Mouse (Mus musculus) erythroblast, embryonic 14.5 days (primary cell): Measurements from ENCODE around the gene Tectb. TPM values are rescaled to one million over a fixed set of nuclear protein-coding genes. Genes with fewer than 3 reads are reported as not detected.
A peak's percentile ranks its signal among the peaks of the same experiment; 100 is the strongest.

Source experiments
- H3K27me3 ChIP-seq: 2 replicates; pipeline ENCODE4 v1.6.1; 2012; ENCODE audit warnings: inconsistent platforms; ENCODE audit not compliant: control insufficient read depth
- H3K36me3 ChIP-seq: 2 replicates; pipeline ENCODE4 v1.6.1; 2012; ENCODE audit warnings: mild to moderate bottlenecking, inconsistent platforms; ENCODE audit not compliant: control insufficient read depth
- H3K4me1 ChIP-seq: 2 replicates; pipeline ENCODE4 v1.6.1; 2012; ENCODE audit warnings: inconsistent platforms; ENCODE audit not compliant: control insufficient read depth
- H3K4me3 ChIP-seq: replicated peaks from 2 replicates; pipeline ENCODE3; 2012; ENCODE audit warnings: moderate library complexity, mild to moderate bottlenecking, inconsistent platforms
- H3K9me3 ChIP-seq: 2 replicates; pipeline ENCODE4 v1.6.1; 2012; ENCODE audit warnings: low read length, inconsistent platforms, mixed read lengths; ENCODE audit not compliant: control insufficient read depth
- GATA1 ChIP-seq: IDR thresholded peaks from 2 replicates; pipeline ENCODE4 v1.6.1; 2012; ENCODE audit warnings: low read length, inconsistent platforms, mixed read lengths
- TAL1 ChIP-seq: IDR thresholded peaks from 3 replicates; pipeline ENCODE4 v1.6.1; 2012; ENCODE audit warnings: low read length, inconsistent platforms, mixed read lengths
- polyA plus RNA-seq: library from polyadenylated mRNA; stranded (reverse); fragments of >175 nt; gene quantifications from 2 replicates; pipeline ENCODE4 v1.2.3, GENCODE M21; 2012

Tectb gene
- polyA plus RNA-seq, 1 experiment = not detected

DNA sequence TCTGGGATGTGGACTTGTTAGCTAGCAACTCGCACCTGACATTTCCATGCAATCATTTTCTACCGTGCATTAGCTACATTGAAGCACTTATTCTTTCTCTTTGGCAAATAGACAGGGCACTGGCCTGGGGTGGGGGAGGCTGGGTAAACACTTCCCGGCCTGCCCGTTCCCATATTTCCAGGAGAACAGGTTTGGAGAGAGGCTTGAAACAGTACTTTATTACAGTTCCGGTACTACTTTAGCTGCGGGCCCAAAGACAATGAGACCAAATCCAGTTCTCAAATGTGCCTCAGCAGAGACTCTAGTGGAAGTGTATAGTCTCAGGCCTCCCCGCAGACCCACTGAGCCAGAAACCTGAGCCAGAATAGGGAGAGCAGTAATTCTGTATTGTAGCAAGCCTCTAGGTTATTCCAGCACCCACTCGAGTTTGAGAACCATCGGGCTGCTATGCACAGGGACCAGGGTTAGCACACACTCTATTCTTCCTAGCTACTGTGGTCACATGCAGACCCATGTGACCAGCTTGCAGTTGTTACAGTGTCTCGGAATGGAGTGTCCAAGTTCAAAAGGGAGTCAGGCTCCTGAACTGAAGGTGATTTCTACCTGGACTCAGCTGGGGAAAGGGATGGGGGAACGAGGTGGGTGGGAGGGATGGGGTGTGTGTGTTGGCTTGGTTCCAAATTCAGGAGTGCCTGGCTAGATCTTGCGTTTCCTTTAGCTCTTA lies 33.2 kb downstream of the Tectb start:
- peaks cover 26% of the 10 kb centered on the region for H3K4me1 ChIP-seq
- H3K36me3 ChIP-seq = no peaks in the 10 kb centered on the region
- no peaks in the 10 kb centered on the region for H3K27me3 ChIP-seq
- no peaks in the 10 kb centered on the region for H3K9me3 ChIP-seq
- TF ChIP-seq TAL1 = no peak
- TF ChIP-seq GATA1 = no peak
- H3K4me3 ChIP-seq = no peak overlapping the region

GRCm38 (mm10) chr19:55216876-55217275 lies 36.3 kb downstream of the Tectb start:
- Histone ChIP-seq H3K9me3 (no peaks in the 10 kb centered on the region), H3K4me1 (peaks cover 47% of the 10 kb centered on the region), H3K4me3 (no peak overlapping the region), H3K27me3 (no peaks in the 10 kb centered on the region), H3K36me3 (no peaks in the 10 kb centered on the region)
- TF ChIP-seq GATA1 = no peak
- no peak for TF ChIP-seq TAL1

GRCm38 (mm10) chr19:55217365-55217764 lies 36.8 kb downstream of the Tectb start:
- TF ChIP-seq GATA1 = no peak
- no peak for TF ChIP-seq TAL1
- peaks cover 47% of the 10 kb centered on the region for H3K4me1 ChIP-seq
- no peaks in the 10 kb centered on the region for H3K9me3 ChIP-seq
- H3K4me3 ChIP-seq = no peak overlapping the region
- H3K36me3 ChIP-seq = no peaks in the 10 kb centered on the region
- no peaks in the 10 kb centered on the region for H3K27me3 ChIP-seq

GRCm38 (mm10) chr19:55218192-55218739 lies 37.7 kb downstream of the Tectb start:
- H3K36me3 ChIP-seq = no peaks in the 10 kb centered on the region
- TF ChIP-seq GATA1 = no peak
- no peak for TF ChIP-seq TAL1
- H3K4me3 ChIP-seq = peak overlapping the region; percentile 61
- no peaks in the 10 kb centered on the region for H3K27me3 ChIP-seq
- no peaks in the 10 kb centered on the region for H3K9me3 ChIP-seq
- peaks cover 47% of the 10 kb centered on the region for H3K4me1 ChIP-seq

DNA sequence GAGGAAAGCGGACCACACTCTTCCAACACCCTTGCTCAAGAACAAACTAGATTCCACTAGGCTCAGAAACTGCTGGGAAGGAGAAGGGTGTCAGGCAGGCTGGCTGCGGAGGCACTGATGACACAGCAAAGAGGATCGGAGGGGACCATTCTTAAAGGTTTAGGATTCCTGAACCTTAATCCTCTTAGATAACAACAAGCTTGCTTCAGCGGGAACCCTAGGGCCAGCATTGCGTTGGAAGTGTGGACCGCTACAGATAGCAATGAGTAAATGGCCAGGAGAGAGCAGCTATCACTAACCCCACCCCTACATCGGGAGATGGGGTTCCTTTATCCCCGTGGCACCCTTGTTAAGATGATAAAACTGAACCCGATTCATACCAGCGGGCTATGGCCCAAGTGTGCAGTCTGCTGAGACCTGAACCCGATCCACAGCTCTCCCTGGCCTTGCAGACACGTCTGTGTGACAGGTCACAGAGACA lies 38.2 kb downstream of the Tectb start:
- TF ChIP-seq GATA1 (peak; percentile 86), TAL1 (peak; percentile 79)
- H3K4me3 ChIP-seq = peak overlapping the region; percentile 61
- H3K4me1 ChIP-seq = peaks cover 47% of the 10 kb centered on the region
- H3K27me3 ChIP-seq = no peaks in the 10 kb centered on the region
- no peaks in the 10 kb centered on the region for H3K36me3 ChIP-seq
- H3K9me3 ChIP-seq = no peaks in the 10 kb centered on the region

- Histone ChIP-seq H3K4me3 (peak overlapping the region; percentile 61), H3K27me3 (0 out of 2 replicates have a peak, but pooled peaks cover 2% of the 10 kb centered on the region), H3K36me3 (no peaks in the 10 kb centered on the region), H3K4me1 (peaks cover 47% of the 10 kb centered on the region), H3K9me3 (no peaks in the 10 kb centered on the region)
- TF ChIP-seq GATA1 (no peak), TAL1 (no peak)
Observed at GRCm38 (mm10) chr19:55219359-55219758, 38.8 kb downstream of the Tectb start.

DNA sequence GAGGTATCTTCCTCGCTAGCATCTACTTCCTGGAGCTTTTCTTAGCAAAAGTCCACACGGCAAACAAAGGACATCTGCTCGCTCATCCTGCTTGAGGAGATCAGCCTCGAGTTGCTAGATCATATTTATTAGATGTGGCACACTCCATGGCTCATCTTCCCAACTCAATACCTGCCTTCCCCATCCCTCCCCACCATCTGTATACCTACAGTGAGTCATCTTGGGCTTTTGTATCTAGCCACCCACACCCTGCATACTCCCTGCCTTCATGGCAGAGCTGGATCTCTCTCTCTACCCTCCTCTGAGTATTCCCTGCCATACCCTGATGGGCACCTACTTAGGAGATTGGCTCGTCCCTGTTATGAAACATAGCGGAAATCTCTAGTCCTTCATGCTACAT lies 40.7 kb downstream of the Tectb start:
- H3K9me3 ChIP-seq = no peaks in the 10 kb centered on the region
- no peaks in the 10 kb centered on the region for H3K36me3 ChIP-seq
- no peak overlapping the region for H3K4me3 ChIP-seq
- H3K4me1 ChIP-seq = peaks cover 47% of the 10 kb centered on the region
- 0 out of 2 replicates have a peak, but pooled peaks cover 2% of the 10 kb centered on the region for H3K27me3 ChIP-seq
- TF ChIP-seq TAL1 (no peak), GATA1 (no peak)

DNA sequence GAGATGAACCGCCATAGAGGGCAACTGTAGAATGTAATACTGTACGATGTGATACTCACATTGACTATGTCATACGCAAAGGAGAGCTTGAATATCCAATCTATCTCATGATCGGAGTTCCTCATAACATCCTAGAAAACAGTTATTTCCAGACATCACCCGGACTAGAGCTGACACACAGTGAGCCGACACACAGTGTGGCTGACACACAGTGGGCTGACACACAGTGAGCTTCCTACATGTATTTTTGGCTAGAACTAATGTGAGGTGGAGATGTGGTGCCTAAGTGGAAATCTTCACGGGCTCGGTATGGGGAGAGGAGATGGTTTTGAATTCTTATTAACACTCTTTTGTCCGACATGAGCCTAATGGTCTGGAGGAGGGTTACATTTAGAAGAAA lies 41.7 kb downstream of the Tectb start:
- Histone ChIP-seq H3K36me3 (no peaks in the 10 kb centered on the region), H3K27me3 (0 out of 2 replicates have a peak, but pooled peaks cover 2% of the 10 kb centered on the region), H3K4me3 (no peak overlapping the region), H3K4me1 (peaks cover 44% of the 10 kb centered on the region), H3K9me3 (no peaks in the 10 kb centered on the region)
- TF ChIP-seq GATA1 = no peak
- no peak for TF ChIP-seq TAL1

- Histone ChIP-seq H3K9me3 (no peaks in the 10 kb centered on the region), H3K4me1 (peaks cover 8% of the 10 kb centered on the region), H3K27me3 (0 out of 2 replicates have a peak, but pooled peaks cover 2% of the 10 kb centered on the region), H3K4me3 (no peak overlapping the region), H3K36me3 (no peaks in the 10 kb centered on the region)
- TF ChIP-seq GATA1 (no peak), TAL1 (no peak)
Observed at GRCm38 (mm10) chr19:55226621-55227020, 46.1 kb downstream of the Tectb start.
